Mouse (Mus musculus) liver, embryonic 14 days (tissue): ENCODE measurements around the gene Dnah11. TPM values are rescaled to one million over a fixed set of nuclear protein-coding genes. Genes with fewer than 3 reads are reported as not detected.

Source experiments
- polyA plus RNA-seq: library from polyadenylated mRNA; depleted of rRNA; stranded (reverse); fragments of >200 nt; gene quantifications from 2 replicates; pipeline ENCODE4 v1.2.3, GENCODE M21; 2012; rRNA removed

Dnah11 gene
- polyA plus RNA-seq = 0.20 and 0.25 TPM in 2 replicates

GRCm38 (mm10) chr12:118198386-118199093 lies at the start of gene Dnah11:
TSS of gene Dnah11 (minus strand) at chr12:118199043.

Other genes starting within 250 kb of the Dnah11 start
- 4.5 and 4.6 TPM in 2 replicates for gene Sp4, start 102.4 kb upstream of the Dnah11 start, polyA plus RNA-seq